Mouse (Mus musculus) MEL (cell line): ENCODE results near the gene Stard10.

Experiments used
- EP300 ChIP-seq, 2 experiments: IDR thresholded peaks; 2 replicates each; pipeline ENCODE4 v1.6.1; 2011; ENCODE audit warnings: improper control_type of control experiment in 2 of 2, low read length in 2 of 2, low read depth in 1 of 2, mild to moderate bottlenecking in 1 of 2
- POLR2A ChIP-seq, 2 experiments: IDR thresholded peaks; 2 replicates each; pipeline ENCODE4 v1.6.1; 2011 to 2012; ENCODE audit warnings: low read length in 2 of 2, mild to moderate bottlenecking in 2 of 2, control low read depth in 1 of 2, improper control_type of control experiment in 1 of 2, low read depth in 1 of 2, moderate library complexity in 1 of 2; ENCODE audit not compliant: control insufficient read depth in 1 of 2, insufficient read depth in 1 of 2, poor library complexity in 1 of 2

GRCm38 (mm10) chr7:101293611-101294010, 23.3 kb upstream of the Stard10 start:
- TF ChIP-seq POLR2A (IDR thresholded peaks at IDR 0.05; ENCODE audit: control insufficient read depth in 1 of 2, insufficient read depth in 1 of 2, low read depth in 1 of 2, low read length in 2 of 2, poor library complexity in 1 of 2) = no peak
- no peak for TF ChIP-seq EP300 (IDR thresholded peaks at IDR 0.05; ENCODE audit: low read depth in 1 of 2, low read length in 2 of 2)
